Mouse (Mus musculus): ENCODE measurements around the gene BC035044.
A peak's percentile ranks its signal among the peaks of the same experiment; 100 is the strongest.
"Not testable (repeated sequence)": the region's sequence is repeated elsewhere in the genome, so short reads cannot be mapped to it uniquely, and the experiment has no call there.

Gene BC035044

DNA sequence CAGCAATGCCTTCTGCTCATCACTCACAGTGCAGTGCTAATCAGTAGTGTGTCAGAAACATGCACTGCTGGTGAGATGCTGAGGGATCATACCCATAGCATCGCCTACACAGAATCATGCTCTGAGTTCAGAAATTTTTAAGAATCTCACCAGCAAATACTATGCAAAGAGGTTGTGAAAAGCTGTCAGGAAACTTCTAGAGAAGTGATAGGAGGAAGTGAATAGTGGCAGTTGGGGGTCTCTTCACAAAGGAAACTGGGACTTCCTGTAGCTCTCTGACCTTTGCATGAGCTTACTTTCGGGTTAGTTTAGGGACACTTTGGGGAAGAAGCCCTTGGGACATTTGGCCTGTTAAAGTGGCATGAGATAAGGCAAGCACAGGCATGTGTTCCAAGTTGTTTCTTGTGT is at the start of gene BC035044:
Gene BC035044, minus strand, starts transcription at position 179 of the 408 bp plus-strand sequence.
- DNase-seq (ENCODE audit: low read depth in 1 of 2, low spot score in 2 of 2), result no peak

DNA sequence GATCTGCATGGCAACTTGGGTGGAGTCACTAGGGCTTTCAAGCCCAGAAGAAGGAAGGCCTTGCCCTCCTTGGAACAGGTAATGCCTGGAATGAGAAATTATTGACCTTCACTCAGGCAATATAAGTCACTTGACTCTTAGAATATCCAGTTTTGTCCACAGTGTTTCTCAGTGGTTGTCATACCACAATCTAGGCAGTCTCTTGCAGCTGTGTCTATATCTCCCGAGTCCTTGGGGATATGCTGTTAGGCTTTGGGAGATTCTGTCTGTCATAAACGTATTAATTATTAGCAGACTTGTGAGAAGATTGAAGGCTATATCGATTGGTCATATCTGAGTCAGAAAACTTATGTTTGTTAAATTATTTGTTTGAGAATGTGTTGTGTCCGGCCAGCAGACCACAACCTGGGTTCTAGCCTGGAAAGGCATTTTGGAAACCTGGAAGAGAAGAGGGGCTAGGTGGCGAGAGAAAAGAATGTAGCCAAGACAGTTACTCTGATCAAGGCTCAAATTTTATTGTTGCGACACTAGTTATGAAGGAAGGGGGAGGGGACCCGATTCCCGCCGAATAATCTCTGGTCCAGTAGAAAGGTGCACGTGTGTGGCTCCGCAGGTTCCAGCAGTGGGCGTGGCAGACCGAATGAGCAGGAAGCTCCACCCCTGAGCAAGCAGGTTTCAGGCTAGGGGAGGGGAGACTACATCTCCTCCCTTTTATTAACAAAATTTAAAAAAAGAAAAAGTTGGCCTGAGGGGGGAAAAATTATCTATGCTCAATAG is 45.2 kb upstream of the BC035044 start:
- not testable (repeated sequence) for DNase-seq (ENCODE audit: low read depth in 1 of 2, low spot score in 2 of 2)

DNA sequence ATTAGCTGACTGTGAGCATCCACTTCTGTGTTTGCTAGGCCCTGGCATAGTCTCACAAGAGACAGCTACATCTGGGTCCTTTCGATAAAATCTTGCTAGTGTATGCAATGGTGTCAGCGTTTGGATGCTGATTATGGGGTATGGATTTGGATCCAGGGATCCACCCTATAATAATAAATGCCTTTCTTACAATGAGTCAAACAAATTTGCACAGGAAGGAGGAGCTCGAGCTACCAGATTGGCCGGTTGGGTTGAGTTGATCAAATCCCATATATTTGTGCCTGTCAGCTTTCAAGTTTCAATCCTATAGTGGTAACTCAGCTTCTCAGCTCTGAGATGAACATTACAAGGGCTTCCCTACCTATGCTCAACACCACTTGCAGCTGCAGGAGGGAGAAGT is 43.2 kb upstream of the BC035044 start, which contains the start of gene Clec2g:
Gene Clec2g, plus strand, starts transcription at position 301 of the 400 bp plus-strand sequence.
- not testable (repeated sequence) for DNase-seq (ENCODE audit: low read depth in 1 of 2, low spot score in 2 of 2)

DNA sequence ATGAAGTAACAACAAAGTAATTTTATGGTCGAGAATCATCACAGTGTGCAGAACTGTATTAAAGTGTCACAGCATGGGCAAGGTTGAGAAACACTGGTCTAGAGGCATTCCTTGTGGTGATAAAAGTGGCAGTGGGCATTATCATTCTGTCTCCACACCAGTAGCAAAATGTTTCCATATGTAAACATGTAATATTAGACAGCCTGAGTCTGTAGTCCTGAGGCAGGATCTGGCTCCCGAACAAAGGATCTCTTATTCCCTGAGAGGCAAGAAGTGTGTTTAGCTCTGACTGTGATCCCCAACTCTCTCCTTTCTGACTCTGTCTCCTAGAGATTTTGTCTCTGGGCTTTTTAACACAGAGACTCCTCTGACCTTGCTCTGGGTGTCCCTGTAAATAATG is 42.1 kb upstream of the BC035044 start:
- DNase-seq (ENCODE audit: low read depth in 1 of 2, low spot score in 2 of 2), result no peak

DNA sequence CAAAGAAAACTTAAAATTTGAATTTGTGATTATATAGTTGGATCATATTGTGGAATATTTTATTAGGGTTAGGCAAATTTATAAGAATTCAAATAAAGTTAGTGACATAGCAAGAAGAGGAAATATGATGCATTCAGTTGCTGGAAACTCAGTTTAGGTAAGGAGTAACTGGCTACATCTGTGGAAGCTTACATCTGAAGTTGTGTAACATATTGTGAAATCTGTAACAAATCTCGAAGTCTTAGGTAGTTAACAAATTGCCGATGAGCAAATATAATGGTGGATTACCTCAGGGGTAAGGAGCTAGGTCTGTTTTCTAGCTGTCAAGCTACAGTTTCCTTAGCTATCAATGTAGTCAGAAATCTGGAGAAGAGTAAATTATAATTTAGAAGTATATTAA is 26.4 kb upstream of the BC035044 start:
- DNase-seq (ENCODE audit: low read depth in 1 of 2, low spot score in 2 of 2), result no peak

DNA sequence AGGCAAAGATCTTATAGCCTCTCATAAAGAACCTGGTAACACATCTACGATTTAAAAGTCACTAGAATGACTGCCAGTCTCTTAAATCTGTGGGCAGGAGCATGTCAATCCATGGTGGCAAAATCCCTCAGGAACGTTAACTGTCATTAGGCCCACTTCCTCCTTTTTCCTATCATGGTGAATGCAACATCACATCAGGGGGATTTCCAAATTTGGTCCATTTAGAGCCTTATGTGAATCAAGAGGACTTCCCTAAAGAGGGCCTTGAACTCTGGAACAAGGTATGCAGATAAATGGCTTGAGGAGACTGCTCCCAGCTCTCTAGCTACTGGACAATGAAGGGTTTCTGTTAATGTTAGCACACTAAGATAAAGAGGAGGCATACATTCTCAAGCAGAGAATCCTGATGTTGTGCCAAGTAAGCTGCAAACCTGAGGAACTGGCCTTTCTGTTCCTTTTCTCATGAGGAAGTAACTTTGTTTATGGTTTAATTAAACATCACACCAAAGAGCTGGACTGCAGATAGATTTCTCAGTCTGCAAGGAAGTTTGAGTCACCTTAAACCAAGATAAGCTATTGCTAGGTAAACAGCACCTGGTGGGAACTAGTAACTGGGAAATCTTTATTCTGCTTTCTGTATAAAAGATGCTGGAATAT is 22.8 kb upstream of the BC035044 start:
- peak; percentile 4 for DNase-seq (ENCODE audit: low read depth in 1 of 2, low spot score in 2 of 2)

DNA sequence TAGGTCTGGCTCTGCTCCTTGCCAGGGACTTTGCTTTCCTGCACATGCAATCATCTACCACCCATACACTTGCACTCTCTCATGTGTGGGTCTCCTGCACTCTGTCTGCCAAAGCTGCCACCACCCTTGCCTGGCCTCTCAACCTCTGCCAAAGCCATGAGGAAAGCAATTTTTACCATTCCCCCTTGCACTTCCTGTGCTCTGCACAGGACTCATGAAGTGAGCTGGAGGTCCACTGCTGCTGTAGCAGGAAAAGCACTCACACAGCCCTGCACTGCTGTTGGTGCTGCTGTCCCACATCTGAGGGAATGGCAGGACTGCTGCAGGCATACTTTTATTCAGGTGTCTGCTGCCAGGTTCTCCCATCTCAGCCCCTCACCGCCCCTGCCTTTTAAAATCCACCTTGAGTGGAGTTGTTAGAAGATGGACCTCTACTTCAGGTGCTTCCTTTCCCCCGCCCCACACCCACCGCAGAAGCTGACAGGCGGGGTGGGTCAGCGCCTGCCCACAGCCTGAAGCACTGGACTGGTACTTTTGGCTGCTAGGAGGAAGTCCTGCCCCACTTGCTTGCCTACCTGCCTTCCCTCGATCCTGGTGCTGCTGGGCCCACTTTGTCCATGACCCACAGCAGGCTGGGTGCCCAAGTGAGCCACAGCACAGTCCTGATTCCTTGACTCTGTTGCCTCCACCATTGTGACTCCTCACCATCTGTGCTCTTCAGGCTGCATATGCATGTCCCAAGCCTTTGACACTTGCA is 10.0 kb upstream of the BC035044 start:
- not testable (repeated sequence) for DNase-seq (ENCODE audit: low read depth in 1 of 2, low spot score in 2 of 2)

DNA sequence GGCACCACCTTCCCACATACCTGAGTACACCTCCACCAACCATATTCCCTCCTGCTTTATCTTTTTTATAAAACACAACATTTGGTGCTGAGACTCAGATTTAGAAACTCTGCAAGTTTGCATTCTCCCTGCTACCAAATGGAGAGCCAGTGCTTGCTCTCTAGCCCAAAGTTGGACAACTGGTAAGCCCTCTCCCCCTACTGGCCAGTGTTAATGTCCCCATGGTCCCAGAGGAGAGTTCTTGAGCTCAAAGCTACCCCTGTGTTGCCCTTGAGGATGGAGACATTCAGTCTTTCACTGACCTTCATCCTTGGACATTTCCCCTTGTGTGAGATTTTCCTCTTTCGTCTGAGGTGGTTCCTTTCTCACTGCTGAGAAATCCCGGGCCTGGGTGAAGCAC is 9.1 kb upstream of the BC035044 start:
- DNase-seq (ENCODE audit: low read depth in 1 of 2, low spot score in 2 of 2), result no peak

DNA sequence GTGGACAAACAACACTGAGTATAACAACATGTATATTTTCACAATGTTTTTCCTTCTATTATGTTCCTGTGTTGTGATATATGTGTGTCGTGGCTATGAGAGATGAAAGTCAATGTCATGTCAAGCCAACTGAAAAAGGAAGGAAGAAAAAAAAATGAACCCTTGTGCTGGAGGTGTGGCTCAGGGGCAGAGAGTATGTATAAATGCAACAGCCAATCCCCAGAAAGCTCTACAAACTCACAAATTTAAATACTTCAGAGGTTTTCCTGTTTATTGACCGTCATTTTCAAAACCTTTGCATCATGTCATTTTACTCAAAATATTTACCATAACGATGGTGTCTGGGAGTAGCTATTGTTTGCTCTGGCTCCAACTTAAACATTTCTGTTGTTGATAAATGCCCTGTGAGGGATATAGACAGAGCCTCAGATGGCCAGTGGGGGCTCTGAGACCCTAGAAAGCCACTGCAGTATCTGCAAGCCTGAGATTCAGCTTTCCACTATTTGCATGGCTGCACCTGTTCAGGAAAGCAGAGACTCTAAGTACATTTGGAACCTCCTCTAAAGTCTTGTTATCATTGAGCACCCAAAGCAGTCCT is 4.6 kb upstream of the BC035044 start:
- no peak for DNase-seq (ENCODE audit: low read depth in 1 of 2, low spot score in 2 of 2)

DNA sequence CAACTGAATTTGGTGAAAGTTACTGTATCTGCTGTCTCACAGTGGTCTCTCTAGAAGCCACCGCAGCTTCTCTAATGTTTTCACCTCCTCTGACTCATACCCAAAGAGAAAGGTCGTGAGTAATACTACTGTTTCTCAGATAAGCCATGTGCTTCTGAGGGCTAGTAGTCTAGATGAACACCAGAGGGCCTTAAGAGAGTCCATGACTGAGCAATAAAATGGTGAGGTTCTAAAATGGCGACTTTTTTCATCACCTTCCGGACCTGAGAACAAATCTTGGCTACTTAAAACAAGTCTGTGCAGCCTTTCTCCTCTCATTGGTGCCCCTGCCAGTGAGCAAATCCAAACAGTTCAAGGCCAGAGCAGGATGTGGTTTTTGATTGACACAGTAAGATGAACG is 2.1 kb downstream of the BC035044 start:
- no peak for DNase-seq (ENCODE audit: low read depth in 1 of 2, low spot score in 2 of 2)

DNA sequence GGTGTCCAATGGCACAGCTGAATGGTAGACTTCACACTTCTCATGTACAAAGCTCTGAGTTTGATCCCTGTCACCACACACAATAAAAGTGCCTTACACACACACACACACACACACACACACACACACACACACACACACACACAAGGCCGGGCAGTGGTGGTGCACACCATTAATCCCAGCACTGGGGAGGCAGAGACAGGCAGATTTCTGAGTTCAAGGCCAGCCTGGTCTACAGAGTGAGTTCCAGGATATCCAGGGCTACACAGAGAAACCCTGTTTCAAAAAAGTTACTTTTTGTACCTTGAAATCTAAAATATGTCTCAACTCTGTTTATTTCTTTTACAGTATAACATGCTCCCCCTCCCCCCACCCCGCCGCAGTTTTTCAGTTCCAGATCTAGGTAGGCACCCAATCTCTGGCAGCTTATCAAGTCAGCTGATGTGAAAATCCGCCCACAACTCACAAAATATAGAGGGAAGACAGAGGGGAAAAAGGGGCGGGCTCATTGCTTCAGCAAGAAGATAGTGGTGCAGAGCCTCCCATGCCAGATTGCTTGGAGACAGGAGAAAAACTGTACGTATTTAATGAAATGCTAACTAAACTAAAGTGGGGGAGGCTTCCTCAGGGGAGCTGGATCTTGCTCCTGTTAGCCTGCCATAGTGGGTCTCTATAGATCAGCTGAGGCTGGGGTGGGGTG is 3.7 kb downstream of the BC035044 start, which contains the start of gene Clec2i:
Gene Clec2i, plus strand, starts transcription at position 498 of the 700 bp plus-strand sequence.
- DNase-seq (ENCODE audit: low read depth in 1 of 2, low spot score in 2 of 2), result not testable (repeated sequence)

DNA sequence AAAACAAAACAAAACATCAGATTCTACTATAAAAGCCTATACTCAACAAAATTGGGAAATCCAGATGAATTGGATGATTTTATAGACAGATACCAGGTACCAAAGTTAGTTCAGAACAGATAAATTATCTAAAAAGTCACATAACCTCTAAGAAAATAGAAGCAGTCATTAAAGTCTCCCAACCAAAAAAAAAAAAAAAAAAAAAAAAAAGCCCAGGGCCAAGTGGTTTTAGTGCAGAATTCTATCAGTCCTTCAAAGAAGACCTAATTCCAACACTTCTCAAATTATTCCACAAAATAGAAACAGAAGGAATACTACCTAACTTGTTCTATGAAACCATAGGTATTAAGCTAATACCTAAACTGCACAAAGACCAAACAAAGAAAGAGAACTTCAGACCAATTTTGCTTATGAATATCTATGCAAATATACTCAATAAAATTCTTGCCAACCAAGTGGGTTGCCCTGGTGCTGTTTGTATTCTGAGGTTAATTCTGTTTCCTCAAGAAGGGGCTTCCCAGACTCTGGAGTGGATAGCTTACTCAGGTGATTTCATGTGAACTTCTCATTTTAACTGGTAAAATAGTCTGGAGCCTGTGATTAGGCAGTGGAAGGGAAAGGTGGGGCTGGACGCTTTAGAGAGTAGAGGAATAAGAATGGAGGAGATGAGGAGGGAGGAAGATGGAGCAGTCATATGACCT is 18.9 kb downstream of the BC035044 start:
- no peak for DNase-seq (ENCODE audit: low read depth in 1 of 2, low spot score in 2 of 2)

DNA sequence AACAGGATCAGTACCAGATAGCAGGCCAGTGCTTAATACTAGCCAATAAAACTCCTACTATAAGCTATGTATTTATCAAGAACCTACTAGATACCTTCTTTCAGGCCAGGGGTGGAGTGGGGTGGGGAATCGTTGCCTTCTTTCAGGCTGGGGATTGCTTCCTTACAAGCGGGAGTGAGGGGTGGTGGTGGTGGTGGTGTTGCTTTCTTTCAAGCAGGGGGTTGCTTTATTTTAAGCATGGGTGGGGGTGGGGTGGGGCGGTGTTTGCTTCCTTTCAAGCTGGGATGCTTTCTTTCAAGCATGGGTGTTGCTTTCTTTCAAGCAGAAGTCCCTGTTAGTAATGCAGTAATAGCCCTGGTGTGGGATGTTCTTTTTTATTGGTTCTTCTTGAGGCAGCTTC is 22.1 kb downstream of the BC035044 start:
- DNase-seq (ENCODE audit: low read depth in 1 of 2, low spot score in 2 of 2), result no peak

DNA sequence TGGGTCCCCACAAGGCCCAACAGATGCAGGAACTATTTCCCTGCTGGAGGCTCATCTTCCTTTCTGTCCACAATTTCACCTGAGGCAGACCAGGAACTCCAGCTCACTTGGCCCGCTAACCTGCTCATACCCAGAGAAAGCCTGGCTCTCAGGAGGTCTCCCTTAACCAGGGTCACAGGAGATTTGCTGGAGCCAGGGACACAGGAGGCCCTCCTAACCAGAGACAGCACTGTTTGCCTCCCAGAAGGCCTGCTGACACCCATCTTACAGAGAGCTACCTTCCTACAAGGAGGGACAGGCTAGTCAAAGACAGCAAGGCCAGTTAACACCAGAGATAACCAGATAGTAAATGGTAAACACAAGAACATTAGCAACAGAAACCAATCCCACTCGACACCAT is 33.0 kb downstream of the BC035044 start:
- no peak for DNase-seq (ENCODE audit: low read depth in 1 of 2, low spot score in 2 of 2)

DNA sequence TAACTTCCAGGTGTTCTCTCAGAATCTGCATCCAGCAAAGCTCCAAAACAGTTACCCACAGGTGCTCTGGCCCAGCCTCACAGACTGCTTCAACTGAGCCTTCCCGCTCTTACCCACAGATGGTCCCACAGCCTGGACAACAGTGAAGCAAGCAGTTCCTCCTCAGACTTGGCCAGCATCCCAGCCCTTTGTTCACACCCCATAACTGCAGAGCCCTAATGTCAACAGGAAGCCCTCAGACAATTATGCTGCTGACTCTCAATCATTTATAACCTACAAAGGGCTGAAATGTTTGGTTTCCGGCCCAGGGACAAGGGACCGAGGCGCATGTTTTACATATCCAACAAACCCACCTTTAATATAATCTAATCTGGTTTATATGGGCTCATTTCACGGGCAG is 34.7 kb downstream of the BC035044 start:
- peak in 1 of 2 experiments; percentile 68 for DNase-seq (ENCODE audit: low read depth in 1 of 2, low spot score in 2 of 2)

DNA sequence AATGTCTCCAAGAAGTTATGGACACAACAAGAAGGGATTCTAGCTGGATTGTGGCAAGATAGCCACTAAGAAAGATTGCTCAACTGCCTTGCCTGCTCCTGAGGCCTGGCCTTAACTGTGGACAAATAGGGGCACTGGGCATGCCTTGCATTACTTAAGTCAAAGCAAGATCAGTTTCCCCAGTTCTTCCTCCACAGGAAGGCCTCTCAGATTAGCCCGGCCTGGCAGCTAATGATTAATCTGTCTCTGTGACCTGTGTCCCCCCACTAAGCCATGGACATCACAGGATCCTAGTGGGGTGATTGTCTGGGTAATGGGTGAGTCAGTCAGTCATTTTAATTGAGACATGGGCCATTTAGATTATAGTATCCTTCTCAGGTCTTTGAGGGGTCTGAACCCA is 35.4 kb downstream of the BC035044 start:
- DNase-seq (ENCODE audit: low read depth in 1 of 2, low spot score in 2 of 2), result no peak

DNA sequence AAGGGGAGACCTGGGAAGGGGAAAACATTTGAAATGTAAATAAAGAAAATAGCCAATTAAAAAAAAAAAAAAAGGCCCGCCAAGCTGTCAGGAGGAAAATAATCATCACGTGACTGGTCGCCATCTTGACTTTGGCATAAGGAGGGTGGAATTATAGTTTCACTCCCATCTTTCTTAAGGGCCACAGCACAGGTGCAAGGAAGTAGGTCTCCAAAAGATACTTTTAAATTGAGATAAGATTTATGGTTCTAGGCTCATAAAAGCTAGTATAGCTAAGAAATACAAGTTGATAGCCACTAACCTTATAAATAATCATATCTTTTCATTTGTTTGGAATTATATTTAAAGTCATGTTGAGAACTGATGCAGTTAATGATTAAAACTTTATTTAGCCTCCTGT is 36.0 kb downstream of the BC035044 start:
- DNase-seq (ENCODE audit: low read depth in 1 of 2, low spot score in 2 of 2), result no peak

DNA sequence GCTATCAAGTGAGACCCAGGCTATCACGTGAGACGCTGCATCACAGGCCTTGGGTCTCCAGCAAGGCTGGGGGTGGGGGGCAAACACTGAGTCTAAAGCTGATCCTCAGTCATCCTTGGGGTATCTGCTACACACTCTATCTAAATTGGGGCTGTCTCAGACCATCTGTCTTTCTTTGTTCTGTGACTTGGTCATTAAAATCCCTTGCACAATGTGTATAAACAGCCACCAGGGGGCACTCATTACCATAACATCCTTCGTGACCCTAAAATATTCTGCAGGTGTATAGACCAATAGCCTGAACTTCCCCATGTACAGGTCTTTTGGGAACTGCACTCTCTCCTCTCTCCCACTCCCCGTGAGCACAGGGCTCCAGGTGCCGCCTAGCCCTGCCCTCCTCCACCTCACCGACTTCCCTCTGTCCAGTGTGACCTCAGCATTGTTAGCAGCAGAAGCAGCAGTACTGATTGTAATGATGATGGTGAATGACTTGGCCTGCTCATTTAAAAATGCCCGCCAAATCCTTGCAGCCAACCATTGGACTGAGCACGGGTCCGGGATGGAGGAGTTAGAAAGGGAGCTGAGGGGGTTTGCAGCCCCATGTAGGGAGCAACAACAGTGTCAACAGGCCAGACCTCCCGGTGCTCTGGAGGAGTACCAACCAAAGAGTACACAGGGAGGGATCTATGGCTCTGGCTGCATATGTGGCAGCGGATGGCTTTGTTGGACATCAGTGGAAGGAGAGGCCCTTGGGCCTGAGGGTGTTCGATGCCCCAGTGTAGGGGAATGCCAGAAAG is 36.7 kb downstream of the BC035044 start:
- peak in 1 of 2 experiments; percentile 63 for DNase-seq (ENCODE audit: low read depth in 1 of 2, low spot score in 2 of 2)

DNA sequence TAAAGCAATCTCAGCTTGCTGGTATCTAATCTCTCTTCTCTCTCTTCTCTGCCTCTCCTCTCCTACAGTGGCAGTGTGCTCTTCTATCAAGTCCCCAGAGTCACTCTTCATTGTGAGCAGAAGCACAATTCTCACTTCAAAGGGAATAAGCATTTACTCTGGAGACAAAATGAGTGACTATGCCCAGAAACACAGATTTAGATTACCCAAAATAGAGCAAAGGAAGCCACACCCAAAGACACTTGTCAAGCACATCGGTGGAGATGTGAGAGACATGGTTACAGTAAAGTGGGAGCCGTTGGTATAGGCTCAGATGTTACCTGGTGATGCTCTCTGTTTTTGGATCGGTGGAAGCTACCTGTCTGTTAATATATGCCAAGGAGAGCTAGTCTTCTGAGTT is 38.2 kb downstream of the BC035044 start:
- DNase-seq (ENCODE audit: low read depth in 1 of 2, low spot score in 2 of 2), result no peak

All from monocyte, adult 2 months (primary cell).